Mouse (Mus musculus): ENCODE measurements around the gene Gm7534.

DNA sequence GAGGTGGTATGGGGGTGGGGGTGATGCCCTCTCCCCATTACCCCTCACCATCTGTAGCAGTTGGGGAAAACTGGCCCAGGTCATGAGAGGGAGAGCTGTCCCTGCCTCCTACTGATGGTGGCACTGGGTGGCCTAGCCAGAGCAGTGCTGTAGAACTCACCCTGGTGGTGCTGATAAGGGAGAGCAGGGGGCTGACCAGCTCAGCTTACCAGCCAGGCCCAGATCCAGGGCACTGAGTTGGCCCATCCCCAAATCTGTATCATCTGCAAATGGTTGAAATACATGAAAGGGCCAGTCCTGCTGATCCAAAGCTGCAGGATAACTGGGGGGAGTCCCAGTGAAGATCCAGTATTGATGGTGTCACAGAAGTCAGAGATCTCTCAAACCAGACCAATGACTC, 21.0 kb downstream of the Gm7534 start:
- TF ChIP-seq POLR2A (IDR thresholded peaks at IDR 0.05; ENCODE audit: extremely low read depth, insufficient read depth, low read length) (no peak), CTCF (IDR thresholded peaks at IDR 0.05; ENCODE audit: extremely low read depth, insufficient read depth, low read length) (no peak)

All from cortical plate, adult 2 months (tissue).